Mouse (Mus musculus) lung, adult 2 months (tissue): ENCODE results near the gene Lim2.

ENCODE experiments used
- CTCF ChIP-seq: fragments of 200-500 bp; IDR thresholded peaks from 2 replicates; pipeline ENCODE4 v1.5.1; 2011; ENCODE audit warnings: mild to moderate bottlenecking, low read length, control low read depth; ENCODE audit not compliant: insufficient read depth
- POLR2A ChIP-seq: fragments of 200-500 bp; IDR thresholded peaks from 2 replicates; pipeline ENCODE4 v1.6.1; 2011; ENCODE audit warnings: low read depth, mild to moderate bottlenecking, control low read depth, low read length, borderline replicate concordance; ENCODE audit errors: extremely low read depth

- TF ChIP-seq POLR2A (no peak), CTCF (no peak)
These were observed 54.7 kb downstream of the Lim2 start for GRCm38 (mm10) chr7:43482090-43482716.
